Mouse (Mus musculus) layer of hippocampus, postnatal 14 days (tissue): ENCODE data around the gene Kif1c. TPM values are rescaled to one million over a fixed set of nuclear protein-coding genes. Genes with fewer than 3 reads are reported as not detected.

Source experiments
- microRNA-seq, 2 experiments: library from miRNA; unstranded; fragments of <30 nt; microRNA quantifications; one replicate each; pipeline ENCODE4 v1.2.0; 2021
- total RNA-seq, 2 experiments: library from RNA; stranded (reverse); gene quantifications; 2 replicates each; pipeline ENCODE4 v1.2.3; 2021

Kif1c gene
- total RNA-seq, 2 experiments from 2014 or later: 66.2 to 68.4 TPM

Small RNAs within 50 kb of the gene (microRNA-seq; reads per million reads assigned to microRNA genes)
- 0 reads per million in 2 experiments for gene Gm22760
- 0.85 to 1.1 reads per million in 2 experiments for gene Mir6925

Other genes with a start within 250 kb of the Kif1c start
- gene Med11, start 248.6 kb upstream of the Kif1c start, total RNA-seq: 10 to 100 TPM; 12.9 to 17.9 TPM
- gene Zmynd15, start 241.1 kb upstream of the Kif1c start, total RNA-seq: 1 to 10 TPM in 1 of 2 experiments, under 1 TPM in 1; 0.62 to 1.2 TPM
- under 1 TPM; 0.62 to 0.78 TPM for gene Cxcl16, start 240.6 kb upstream of the Kif1c start, total RNA-seq
- gene Tm4sf5, start 195.3 kb upstream of the Kif1c start, total RNA-seq: 1 to 10 TPM in 1 of 2 experiments, not detected in 1; 1.0 TPM
- gene Vmo1, start 185.9 kb upstream of the Kif1c start, total RNA-seq: not detected
- not detected for gene Gltpd2, start 181.4 kb upstream of the Kif1c start, total RNA-seq
- 100 to 1,000 TPM; 198 to 203 TPM for gene Psmb6, start 175.2 kb upstream of the Kif1c start, total RNA-seq
- not detected for gene Gm40193, start 167.6 kb upstream of the Kif1c start, total RNA-seq
- 10 to 100 TPM; 21.9 to 24.5 TPM for gene Pld2, start 160.5 kb upstream of the Kif1c start, total RNA-seq
- 100 to 1,000 TPM; 350 to 366 TPM for gene Mink1, start 137.7 kb upstream of the Kif1c start, total RNA-seq
- gene 4930544D05Rik, start 84.7 kb upstream of the Kif1c start, total RNA-seq: under 1 TPM; 0.88 TPM
- under 1 TPM; 0.32 to 0.57 TPM for gene Chrne, start 81.3 kb upstream of the Kif1c start, total RNA-seq
- gene Gp1ba, start 61.4 kb upstream of the Kif1c start, total RNA-seq: not detected
- 10 to 100 TPM; 70.2 to 72.3 TPM for gene Rnf167, start 53.3 kb upstream of the Kif1c start, total RNA-seq
- 100 to 1,000 TPM; 124 to 127 TPM for gene Slc25a11, start 53.1 kb upstream of the Kif1c start, total RNA-seq
- gene Pfn1, start 45.9 kb upstream of the Kif1c start, total RNA-seq: 100 to 1,000 TPM; 340 to 380 TPM
- 10 to 100 TPM in 1 of 2 experiments, 1 to 10 TPM in 1; 5.9 to 10.1 TPM for gene Eno3, start 43.3 kb upstream of the Kif1c start, total RNA-seq
- gene Spag7, start 31.1 kb upstream of the Kif1c start, total RNA-seq: 10 to 100 TPM; 45.8 to 53.7 TPM
- gene Camta2, start 12.4 kb upstream of the Kif1c start, total RNA-seq: 100 to 1,000 TPM; 288 to 296 TPM
- gene Inca1, start 393 bp upstream of the Kif1c start, total RNA-seq: 1 to 10 TPM; 1.9 to 2.1 TPM
- 10 to 100 TPM; 17.7 to 21.0 TPM for gene Zfp3, start 63.7 kb downstream of the Kif1c start, total RNA-seq
- not detected for gene Scimp, start 112.0 kb downstream of the Kif1c start, total RNA-seq
- 100 to 1,000 TPM; 107 to 109 TPM for gene Rabep1, start 144.2 kb downstream of the Kif1c start, total RNA-seq